Mouse (Mus musculus) lung, adult 2 months (tissue): ENCODE measurements around the gene Spata5. TPM values are rescaled to one million over a fixed set of nuclear protein-coding genes. Genes with fewer than 3 reads are reported as not detected.

Experiments used
- DNase-seq: peaks from one replicate; pipeline ENCODE4 v3.0.0; 2022
- H3K4me1 ChIP-seq: fragments of 200-500 bp; 2 replicates; pipeline ENCODE4 v1.6.1; 2011; ENCODE audit warnings: low read length; ENCODE audit not compliant: control insufficient read depth, insufficient read depth
- H3K4me3 ChIP-seq: fragments of 200-500 bp; replicated peaks from 2 replicates; pipeline ENCODE3; 2011; ENCODE audit warnings: low read depth, mild to moderate bottlenecking, control low read depth, low read length; ENCODE audit errors: extremely low read depth
- CTCF ChIP-seq: fragments of 200-500 bp; IDR thresholded peaks from 2 replicates; pipeline ENCODE4 v1.5.1; 2011; ENCODE audit warnings: mild to moderate bottlenecking, low read length, control low read depth; ENCODE audit not compliant: insufficient read depth
- POLR2A ChIP-seq: fragments of 200-500 bp; IDR thresholded peaks from 2 replicates; pipeline ENCODE4 v1.6.1; 2011; ENCODE audit warnings: low read depth, mild to moderate bottlenecking, control low read depth, low read length, borderline replicate concordance; ENCODE audit errors: extremely low read depth
- WGBS: fragments of 180-500 bp; shearing (Covaris S2); methylation state at CpG from one replicate; pipeline ENCODE4 v1.1.7; 2018; 5-methylcytosine and 5-hydroxymethylcytosine counted together
- polyA plus RNA-seq: library from polyadenylated mRNA; depleted of rRNA; stranded (reverse); fragments of >200 nt; gene quantifications from 2 replicates; pipeline ENCODE4 v1.2.3, GENCODE M21; 2012

Gene Spata5
- polyA plus RNA-seq, 1 experiment = 2.4 TPM

- peak; percentile 91 for DNase-seq
- peak; percentile 29; the same call in 1 of the 2 replicates for TF ChIP-seq POLR2A
- no peak for TF ChIP-seq CTCF
- H3K4me3 ChIP-seq = peak within 1 kb of the TSS; percentile 75
These were observed 376 bp downstream of the Spata5 start, which contains the start of gene Nudt6 for GRCm38 (mm10) chr3:37420072-37420471. Gene Nudt6 (minus strand): TSS chr3:37420211.

DNA sequence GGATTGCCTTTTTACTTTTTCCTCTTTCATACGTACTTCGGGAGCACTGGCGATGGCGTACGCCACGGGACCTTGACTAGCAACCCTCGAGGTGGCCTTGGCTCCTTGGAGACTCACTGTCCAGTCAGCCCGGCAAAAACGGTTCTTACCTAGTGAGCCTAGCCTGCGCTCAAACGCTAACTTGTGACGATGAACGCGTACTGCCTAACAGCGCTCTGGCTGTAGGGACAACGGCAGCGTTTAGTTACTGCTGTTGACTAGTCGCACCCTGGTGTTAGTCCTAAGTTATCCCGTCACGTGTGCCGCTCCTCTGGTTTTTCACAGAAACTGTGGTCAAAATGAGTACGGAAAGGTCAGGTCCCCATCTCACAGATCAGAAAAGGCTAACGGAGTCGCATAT lies 945 bp downstream of the Spata5 start:
- under 1% methylated on average over 24 of the region's 24 CpGs for WGBS
- DNase-seq = no peak
- H3K4me3 ChIP-seq = peak overlapping the region; percentile 65
- TF ChIP-seq CTCF (no peak), POLR2A (no peak)
- H3K4me1 ChIP-seq = peaks cover 3% of the 10 kb centered on the region; the same call in 1 of the 2 replicates

More at GRCm38 (mm10) chr3:37420072-37420471, 376 bp downstream of the Spata5 start, which contains the start of gene Nudt6:
- WGBS = under 1% methylated on average over 50 of the region's 50 CpGs
- H3K4me1 ChIP-seq = peaks cover 3% of the 10 kb centered on the region; the same call in 1 of the 2 replicates

DNA sequence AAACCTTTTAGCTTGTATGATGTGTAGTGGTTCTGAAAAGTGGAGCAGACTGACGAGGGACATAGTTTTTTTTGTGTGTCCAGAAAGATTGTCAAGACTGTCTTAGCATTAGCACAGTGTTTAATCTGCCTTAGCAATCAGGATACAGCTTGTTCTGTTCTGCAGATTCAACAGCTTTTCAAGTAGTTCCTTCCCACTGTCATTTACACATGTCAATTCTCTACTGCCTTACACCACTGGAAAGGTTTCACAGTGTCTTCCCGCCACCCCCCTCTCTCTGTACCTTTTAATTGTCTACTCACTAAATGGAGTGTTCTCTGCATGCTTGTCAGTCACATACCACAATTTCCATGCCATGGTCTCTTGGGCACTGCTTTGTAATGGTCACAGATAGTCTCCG lies 1.5 kb downstream of the Spata5 start:
- no peak for DNase-seq
- WGBS = 23% methylated on average over 3 of the region's 3 CpGs
- H3K4me1 ChIP-seq = peaks cover 3% of the 10 kb centered on the region; the same call in 1 of the 2 replicates
- peak overlapping the region; percentile 9 for H3K4me3 ChIP-seq
- no peak for TF ChIP-seq POLR2A
- no peak for TF ChIP-seq CTCF

- DNase-seq = no peak
- 93% methylated on average over 3 of the region's 3 CpGs for WGBS
- no peak overlapping the region for H3K4me3 ChIP-seq
- TF ChIP-seq CTCF = no peak
- no peak for TF ChIP-seq POLR2A
- peaks cover 3% of the 10 kb centered on the region; the same call in 1 of the 2 replicates for H3K4me1 ChIP-seq
These were observed 6.4 kb downstream of the Spata5 start for GRCm38 (mm10) chr3:37426069-37426468.

DNA sequence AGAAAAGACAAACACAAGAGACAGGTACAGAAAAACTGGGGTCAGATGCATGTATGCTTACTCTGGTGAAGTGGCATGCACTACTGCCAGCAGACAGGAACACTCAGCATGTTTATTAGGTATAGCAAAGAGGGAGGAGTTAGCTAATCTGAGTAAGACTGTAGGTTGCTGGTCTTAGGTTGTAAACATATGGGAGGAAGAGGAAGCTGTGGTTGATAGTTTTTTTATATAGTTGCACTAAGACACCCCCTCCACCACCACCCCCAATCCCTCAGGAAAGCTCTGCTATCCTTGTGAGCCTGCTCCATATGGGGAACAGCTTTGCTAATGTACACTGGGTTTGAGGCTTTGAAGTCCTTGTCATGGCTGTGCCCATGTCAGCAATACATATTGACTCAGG lies 10.7 kb downstream of the Spata5 start:
- no peak for TF ChIP-seq POLR2A
- no peak for TF ChIP-seq CTCF
- Histone ChIP-seq H3K4me1 (no peaks in the 10 kb centered on the region), H3K4me3 (no peak overlapping the region)
- no peak for DNase-seq

GRCm38 (mm10) chr3:37439770-37440169 lies 20.1 kb downstream of the Spata5 start:
- Histone ChIP-seq H3K4me1 (no peaks in the 10 kb centered on the region), H3K4me3 (no peak overlapping the region)
- WGBS = 61% methylated on average over 1 of the region's 1 CpGs
- TF ChIP-seq CTCF (no peak), POLR2A (no peak)
- DNase-seq = no peak

DNA sequence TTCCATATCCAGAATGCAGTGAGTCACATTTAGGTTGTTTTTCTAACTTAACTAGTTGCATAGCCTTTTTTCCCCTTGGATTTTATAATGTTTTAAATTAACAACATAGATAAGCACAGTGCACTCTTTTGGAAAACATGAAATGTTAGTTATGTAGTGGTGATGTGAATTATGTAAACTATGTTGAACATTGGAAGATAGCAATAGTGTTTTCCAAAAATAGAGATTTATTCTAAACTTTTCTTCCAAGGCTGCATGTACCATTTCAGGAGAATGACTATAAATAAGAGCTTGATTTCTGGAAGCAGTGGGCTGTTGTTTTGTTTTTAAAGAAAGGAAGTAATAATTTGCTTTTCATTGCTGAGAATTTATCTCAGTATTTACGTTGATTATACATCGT lies 23.7 kb downstream of the Spata5 start:
- DNase-seq = no peak
- TF ChIP-seq POLR2A (no peak), CTCF (no peak)
- Histone ChIP-seq H3K4me3 (no peak overlapping the region), H3K4me1 (no peaks in the 10 kb centered on the region)
- WGBS = 79% methylated on average over 2 of the region's 2 CpGs

- no peak for DNase-seq
- Histone ChIP-seq H3K4me1 (no peaks in the 10 kb centered on the region), H3K4me3 (no peak overlapping the region)
- no peak for TF ChIP-seq CTCF
- TF ChIP-seq POLR2A = no peak
- WGBS = 50% methylated on average over 1 of the region's 1 CpGs
These were observed 36.3 kb downstream of the Spata5 start for GRCm38 (mm10) chr3:37455992-37456391.

GRCm38 (mm10) chr3:37468170-37468569 lies 48.5 kb downstream of the Spata5 start:
- TF ChIP-seq POLR2A (no peak), CTCF (0 out of 2 replicates have a peak, but pooled peaks have one; percentile 3)
- Histone ChIP-seq H3K4me3 (no peak overlapping the region), H3K4me1 (peaks cover 3% of the 10 kb centered on the region; the same call in 1 of the 2 replicates)
- no peak for DNase-seq
- WGBS = 87% methylated on average over 2 of the region's 2 CpGs

GRCm38 (mm10) chr3:37469353-37469752 lies 49.7 kb downstream of the Spata5 start:
- peaks cover 3% of the 10 kb centered on the region; the same call in 1 of the 2 replicates for H3K4me1 ChIP-seq
- no peak overlapping the region for H3K4me3 ChIP-seq
- no peak for TF ChIP-seq POLR2A
- no peak for TF ChIP-seq CTCF
- no peak for DNase-seq
- WGBS = 81% methylated on average over 4 of the region's 4 CpGs
